Mouse (Mus musculus) forebrain, embryonic 14.5 days (tissue): ENCODE results near the gene Tinagl1. TPM values are rescaled to one million over a fixed set of nuclear protein-coding genes. Genes with fewer than 3 reads are reported as not detected.
A peak's percentile ranks its signal among the peaks of the same experiment; 100 is the strongest.

ENCODE experiments used
- ATAC-seq: fragments of 200-750 bp; cut with Nextera tagmentation; 2 replicates; pipeline ENCODE4 v1.8.0; 2017; ENCODE audit warnings: mild to moderate bottlenecking, moderate library complexity
- DNase-seq: peaks from one replicate; pipeline ENCODE4 v3.0.0-alpha.2; 2015; ENCODE audit warnings: low spot score
- H3K27ac ChIP-seq: fragments of 300-500 bp; sonication (generic); 2 replicates; pipeline ENCODE4 v1.5.1; 2014; ENCODE audit warnings: low read depth, mild to moderate bottlenecking, control low read depth, low read length, moderate library complexity
- H3K27me3 ChIP-seq: fragments of 300-500 bp; sonication (generic); replicated peaks from 2 replicates; pipeline ENCODE4 v1.6.1; 2014; ENCODE audit warnings: low read length, control low read depth, mixed read lengths; ENCODE audit not compliant: control insufficient read depth, insufficient read depth
- H3K36me3 ChIP-seq: fragments of 300-500 bp; sonication (generic); 2 replicates; pipeline ENCODE4 v1.6.1; 2014; ENCODE audit warnings: low read length, control low read depth; ENCODE audit not compliant: control insufficient read depth, insufficient read depth
- H3K4me1 ChIP-seq: fragments of 300-500 bp; sonication (generic); 2 replicates; pipeline ENCODE4 v1.6.1; 2014; ENCODE audit warnings: antibody characterized with exemption, low read length, control low read depth; ENCODE audit not compliant: control insufficient read depth, insufficient read depth
- H3K4me2 ChIP-seq: fragments of 300-500 bp; sonication (generic); 2 replicates; pipeline ENCODE4 v1.6.1; 2014; ENCODE audit warnings: mild to moderate bottlenecking, control low read depth, low read length
- H3K4me3 ChIP-seq: fragments of 300-500 bp; sonication (generic); 2 replicates; pipeline ENCODE4 v1.5.1; 2014; ENCODE audit warnings: low read depth, low read length, control low read depth
- H3K9ac ChIP-seq: fragments of 300-500 bp; sonication (generic); 2 replicates; pipeline ENCODE4 v1.6.1; 2014; ENCODE audit warnings: mild to moderate bottlenecking, low read length, control low read depth, moderate library complexity
- H3K9me3 ChIP-seq: fragments of 300-500 bp; sonication (generic); replicated peaks from 2 replicates; pipeline ENCODE4 v1.6.1; 2016; ENCODE audit warnings: low read length, control low read depth, mixed read lengths; ENCODE audit not compliant: control insufficient read depth
- WGBS: fragments of 180-500 bp; shearing (Covaris S2); extraction: QIAGEN DNeasy Blood & Tissue Kit; methylation state at CpG from one replicate; pipeline ENCODE4 v1.1.7; 2014; 5-methylcytosine and 5-hydroxymethylcytosine counted together
- polyA plus RNA-seq: library from polyadenylated mRNA; unstranded; fragments of >200 nt; fragmentation: Nextera tagmentation; extraction: Ambion mirVana; gene quantifications from 2 replicates; pipeline ENCODE4 v1.2.1, GENCODE M21; 2014

The Tinagl1 gene
- polyA plus RNA-seq, 1 experiment from 2014 or later, result 2.7 TPM

DNA sequence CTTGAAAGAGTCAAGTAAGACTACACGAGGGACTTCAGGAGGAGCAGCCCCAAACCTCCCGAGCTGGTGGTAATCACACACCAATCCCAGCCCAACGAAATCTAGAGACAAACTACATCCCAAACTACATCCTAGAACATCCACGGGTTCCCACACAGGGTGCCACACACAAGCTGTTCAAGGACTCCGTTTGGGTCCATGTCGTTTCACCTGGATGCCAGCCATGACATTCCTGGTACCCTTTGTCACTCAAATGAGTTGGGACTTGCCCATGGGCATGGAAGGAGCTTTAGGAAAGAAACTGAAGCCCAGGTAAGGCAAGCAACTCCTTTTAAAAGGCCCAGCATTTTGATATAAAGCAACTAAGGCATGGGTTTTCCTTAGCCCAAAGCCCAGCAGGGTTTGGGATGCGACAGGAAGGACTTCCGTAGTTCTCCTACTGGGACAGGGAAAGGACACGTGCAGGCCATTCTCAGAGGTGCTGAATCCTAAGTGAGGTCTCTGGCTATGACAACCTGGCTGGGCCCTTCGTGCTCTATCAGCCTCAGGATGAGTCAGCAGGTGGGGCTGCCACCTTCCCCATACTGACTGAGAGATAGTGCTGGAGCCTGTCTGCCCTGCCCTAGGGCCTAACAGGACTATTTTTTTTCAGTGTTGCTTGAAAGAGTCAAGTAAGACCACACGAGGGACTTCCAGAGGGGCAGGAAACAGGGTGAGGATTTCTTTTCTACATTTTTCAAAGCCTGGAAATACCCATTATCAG is 1.7 kb downstream of the Tinagl1 start:
- Histone ChIP-seq H3K4me3 (no peak overlapping the region), H3K4me1 (peaks cover 9% of the 10 kb centered on the region), H3K9ac (no peak overlapping the region), H3K9me3 (no peaks in the 10 kb centered on the region), H3K27ac (no peak overlapping the region), H3K27me3 (peaks cover 3% of the 10 kb centered on the region; the same call in 1 of the 2 replicates), H3K4me2 (no peak overlapping the region), H3K36me3 (no peaks in the 10 kb centered on the region)
- 72% methylated on average over 11 of the region's 11 CpGs for WGBS
- DNase-seq (no peak), ATAC-seq (no peak)

DNA sequence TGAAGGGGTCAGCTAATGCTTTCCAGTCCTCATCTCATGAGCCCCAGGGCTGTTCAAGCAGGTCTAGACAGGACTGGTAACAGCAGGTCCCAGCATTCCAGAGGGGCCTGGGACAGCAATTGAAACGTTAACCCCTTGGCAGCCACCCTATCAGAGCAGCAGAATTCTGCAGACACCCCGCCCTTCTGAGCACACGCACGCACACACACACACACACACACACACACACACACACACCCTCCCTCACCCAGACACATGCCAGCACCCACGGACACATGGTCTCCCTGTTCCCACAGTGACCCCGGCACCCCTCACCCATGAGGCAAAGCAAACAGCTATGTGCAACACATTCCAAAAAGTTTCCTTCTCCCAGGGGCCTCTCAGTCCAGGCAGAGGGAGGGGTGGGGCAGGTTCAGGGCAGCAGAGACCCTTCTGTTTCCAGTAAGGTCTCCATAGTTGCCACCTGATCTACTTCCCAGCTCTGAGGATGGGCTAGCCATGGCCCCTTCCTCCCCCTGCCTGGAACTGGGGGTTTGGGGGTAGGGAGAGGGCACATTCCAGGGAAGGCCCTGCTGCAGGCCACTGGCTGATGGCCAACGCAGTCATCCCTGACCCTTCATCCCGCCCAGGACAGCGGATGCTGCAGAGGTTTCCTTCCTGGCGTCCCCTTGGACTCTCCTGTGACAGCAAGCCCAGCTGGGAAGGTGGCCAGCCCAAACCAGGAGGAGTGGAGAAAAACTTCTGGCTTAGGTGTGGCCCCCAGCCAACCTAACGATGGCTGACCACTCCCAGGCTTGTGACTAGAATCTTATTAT is 2.8 kb downstream of the Tinagl1 start:
- no peak overlapping the region for H3K9ac ChIP-seq
- H3K27ac ChIP-seq, result no peak overlapping the region
- 81% methylated on average over 11 of the region's 11 CpGs for WGBS
- peaks cover 3% of the 10 kb centered on the region; the same call in 1 of the 2 replicates for H3K27me3 ChIP-seq
- no peak for DNase-seq
- H3K4me3 ChIP-seq, result no peak overlapping the region
- H3K4me1 ChIP-seq, result peaks cover 9% of the 10 kb centered on the region
- no peak overlapping the region for H3K4me2 ChIP-seq
- no peaks in the 10 kb centered on the region for H3K9me3 ChIP-seq
- H3K36me3 ChIP-seq, result no peaks in the 10 kb centered on the region
- ATAC-seq, result no peak

DNA sequence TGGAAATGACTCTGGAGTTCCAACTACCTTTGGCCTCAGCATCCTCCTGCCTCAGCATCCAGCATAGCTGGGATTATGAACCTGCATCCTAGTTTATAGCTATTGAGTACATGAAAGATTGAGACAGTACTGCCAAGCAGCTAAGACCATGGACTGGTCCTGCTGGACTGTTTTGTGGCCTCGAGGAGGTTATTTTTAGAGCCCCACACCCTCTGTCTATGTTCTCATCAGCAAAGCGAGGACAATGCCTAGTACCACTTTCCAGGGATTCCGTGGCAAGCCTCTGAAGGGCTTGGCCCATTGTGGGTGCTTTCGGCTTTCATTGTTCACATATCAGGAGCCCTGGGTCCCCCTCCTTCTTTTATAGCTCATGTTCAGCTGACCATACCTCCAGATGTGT is 4.6 kb downstream of the Tinagl1 start:
- WGBS, result 79% methylated on average over 4 of the region's 4 CpGs
- Histone ChIP-seq H3K4me3 (no peak overlapping the region), H3K36me3 (no peaks in the 10 kb centered on the region), H3K9ac (no peak overlapping the region), H3K4me1 (peaks cover 8% of the 10 kb centered on the region), H3K9me3 (no peaks in the 10 kb centered on the region), H3K27me3 (0 out of 2 replicates have a peak, but pooled peaks cover 3% of the 10 kb centered on the region), H3K4me2 (no peak overlapping the region), H3K27ac (no peak overlapping the region)
- DNase-seq (no peak), ATAC-seq (no peak)

DNA sequence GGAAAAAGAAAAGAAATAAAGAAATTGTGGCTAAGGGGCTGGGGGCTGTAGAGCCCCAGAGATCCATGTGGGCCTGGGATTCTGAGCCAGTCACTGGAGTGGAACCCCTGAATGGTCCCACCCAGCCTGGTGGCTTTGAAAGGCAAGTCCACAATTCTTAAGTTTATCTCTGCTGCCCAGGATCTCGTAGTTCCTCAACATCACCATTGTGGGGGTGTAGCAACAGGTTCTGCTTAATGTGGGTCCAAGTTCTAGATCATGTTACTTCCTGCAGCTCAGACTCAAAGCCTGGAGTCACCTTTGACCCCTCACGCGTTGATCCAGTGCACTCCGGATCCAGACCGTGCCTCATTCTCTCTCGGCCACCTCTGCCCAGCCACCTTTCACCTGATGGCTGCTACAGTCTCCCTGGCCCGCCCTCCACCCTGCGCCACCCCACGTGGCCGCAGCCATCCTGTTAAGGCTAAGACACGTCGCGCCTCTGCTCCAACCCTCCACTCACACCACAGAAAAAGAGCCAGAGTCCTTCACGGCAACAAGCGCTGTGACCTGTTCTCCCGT is 5.4 kb downstream of the Tinagl1 start:
- no peaks in the 10 kb centered on the region for H3K9me3 ChIP-seq

DNA sequence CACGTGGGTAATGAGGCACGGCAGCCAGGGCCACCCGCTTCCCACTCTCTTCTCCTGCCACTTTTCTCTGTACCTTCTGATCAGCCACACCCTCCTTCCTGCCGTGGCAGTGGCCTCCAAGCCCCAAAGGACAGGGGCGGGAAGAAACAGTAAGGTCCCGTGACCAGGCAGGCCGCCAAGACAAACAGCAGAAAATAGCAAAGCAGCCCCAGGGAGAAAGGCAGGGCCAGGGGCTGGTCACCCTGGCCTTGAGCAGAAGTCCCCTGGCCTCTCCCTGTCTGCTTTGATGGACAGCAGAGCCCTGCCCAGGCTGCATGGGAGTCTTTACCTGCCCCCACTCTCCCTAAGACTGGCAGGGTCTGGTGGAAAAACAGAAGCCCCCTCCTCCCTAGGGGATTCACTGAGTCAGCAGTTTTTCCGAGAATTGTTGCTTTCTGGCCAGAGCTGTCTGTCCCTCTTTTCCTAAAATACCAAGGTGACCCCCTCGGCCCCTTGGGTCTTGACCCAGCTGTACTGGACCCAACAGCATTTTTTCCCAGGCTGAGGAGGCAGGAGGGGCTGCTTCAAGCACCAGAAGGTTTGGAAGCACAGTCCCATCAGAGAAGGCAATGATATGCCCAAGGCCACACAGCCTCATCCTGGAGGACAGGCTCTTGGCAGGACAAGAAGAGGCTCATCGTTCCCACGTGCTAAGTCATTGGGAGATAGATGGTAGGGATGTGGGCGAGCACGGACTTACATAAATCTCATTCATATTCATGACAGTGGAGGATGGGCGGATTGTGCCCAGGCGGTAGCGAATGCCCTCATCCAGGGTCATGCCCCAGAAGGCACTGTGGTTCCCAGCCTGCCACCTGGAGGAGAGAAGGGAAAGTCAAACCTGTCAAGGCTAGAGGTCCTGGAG is 6.4 kb downstream of the Tinagl1 start:
- WGBS, result 40% methylated on average over 16 of the region's 16 CpGs
- H3K4me2 ChIP-seq, result no peak overlapping the region

More for the DNA sequence above, 5.4 kb downstream of the Tinagl1 start:
- Histone ChIP-seq H3K36me3 (no peaks in the 10 kb centered on the region), H3K4me1 (no peaks in the 10 kb centered on the region), H3K27ac (no peak overlapping the region), H3K4me3 (no peak overlapping the region), H3K27me3 (0 out of 2 replicates have a peak, but pooled peaks cover 3% of the 10 kb centered on the region), H3K9ac (no peak overlapping the region), H3K4me2 (no peak overlapping the region)
- DNase-seq (no peak), ATAC-seq (no peak)
- WGBS, result 87% methylated on average over 16 of the region's 16 CpGs

DNA sequence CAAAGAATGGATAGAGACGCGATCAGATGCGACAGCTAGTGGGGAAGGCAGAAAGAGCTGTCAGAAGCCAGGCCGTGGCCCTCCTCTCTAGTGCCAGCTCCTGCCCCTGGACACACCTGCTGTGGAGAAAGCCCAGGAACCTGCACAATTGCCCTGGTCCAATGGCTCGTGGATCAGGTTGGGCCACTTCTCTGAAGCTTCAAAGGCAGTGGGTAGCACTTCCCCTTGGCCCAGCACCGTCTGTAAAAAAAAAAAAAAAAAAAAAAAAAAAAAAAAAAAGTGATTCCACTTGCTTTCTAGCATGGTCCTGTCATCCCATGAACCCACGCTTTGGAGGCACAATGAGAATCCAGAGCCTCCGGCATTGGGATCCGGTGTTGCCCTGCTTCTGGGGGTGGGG is 7.1 kb downstream of the Tinagl1 start:
- Histone ChIP-seq H3K4me2 (0 out of 2 replicates have a peak overlapping the region, but pooled peaks have one; percentile 9), H3K27ac (no peak overlapping the region), H3K4me1 (peaks cover 6% of the 10 kb centered on the region; the same call in 1 of the 2 replicates), H3K4me3 (no peak overlapping the region), H3K36me3 (no peaks in the 10 kb centered on the region), H3K9me3 (no peaks in the 10 kb centered on the region), H3K9ac (no peak overlapping the region), H3K27me3 (peaks cover 3% of the 10 kb centered on the region; the same call in 1 of the 2 replicates)
- WGBS, result 53% methylated on average over 9 of the region's 9 CpGs
- DNase-seq (no peak), ATAC-seq (no peak)

More for the DNA sequence above, 6.4 kb downstream of the Tinagl1 start:
- Histone ChIP-seq H3K27me3 (peaks cover 3% of the 10 kb centered on the region; the same call in 1 of the 2 replicates), H3K27ac (no peak overlapping the region), H3K36me3 (no peaks in the 10 kb centered on the region), H3K4me3 (no peak overlapping the region), H3K9ac (no peak overlapping the region), H3K4me1 (peaks cover 2% of the 10 kb centered on the region; the same call in 1 of the 2 replicates), H3K9me3 (no peaks in the 10 kb centered on the region)
- DNase-seq (peak; percentile 49), ATAC-seq (no peak)

DNA sequence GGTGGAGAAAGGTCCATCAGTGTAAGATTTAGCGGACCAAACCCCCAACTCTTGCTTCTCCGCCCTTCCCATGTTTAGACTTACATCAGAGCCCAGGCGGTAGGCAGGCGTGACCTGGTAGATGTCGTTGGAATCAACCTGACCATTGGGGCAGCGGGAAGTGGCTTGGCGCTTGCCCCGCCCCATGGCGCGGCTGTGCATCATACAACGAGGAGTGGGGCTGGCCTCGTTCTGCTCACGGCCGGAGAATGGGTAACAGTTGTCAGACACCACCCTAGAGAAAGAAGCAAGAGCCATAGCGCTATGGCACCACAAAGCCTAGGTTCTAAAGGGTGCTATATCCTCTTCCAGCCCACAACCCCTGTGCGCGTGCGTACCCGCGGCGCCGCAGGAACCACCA is 7.6 kb downstream of the Tinagl1 start:
- no peak overlapping the region for H3K9ac ChIP-seq
- H3K27me3 ChIP-seq, result peaks cover 5% of the 10 kb centered on the region; the same call in 1 of the 2 replicates
- no peak for ATAC-seq

DNA sequence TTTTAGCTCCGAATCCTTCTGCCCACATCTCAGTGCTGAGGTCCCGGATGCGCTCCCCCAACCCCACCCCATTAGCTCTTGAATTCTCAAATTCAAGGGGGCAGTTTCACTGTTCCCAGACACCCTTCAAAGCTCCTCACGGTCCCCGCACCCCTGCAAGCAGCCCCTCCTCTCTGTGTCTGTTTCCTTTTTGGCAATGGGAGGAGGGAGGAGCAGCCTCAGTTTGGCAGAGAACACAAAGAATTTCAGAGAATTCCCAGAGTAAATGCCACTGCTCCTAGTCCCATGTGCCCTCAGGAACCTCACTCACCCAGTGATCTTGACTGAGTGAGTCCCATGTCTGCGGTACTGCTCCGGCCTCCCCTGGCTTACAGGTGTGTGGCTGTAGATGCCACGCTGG is 8.3 kb downstream of the Tinagl1 start:
- Histone ChIP-seq H3K4me1 (peaks cover 6% of the 10 kb centered on the region; the same call in 1 of the 2 replicates), H3K9me3 (no peaks in the 10 kb centered on the region), H3K4me3 (no peak overlapping the region), H3K36me3 (no peaks in the 10 kb centered on the region), H3K9ac (no peak overlapping the region), H3K27ac (no peak overlapping the region), H3K4me2 (no peak overlapping the region), H3K27me3 (peaks cover 5% of the 10 kb centered on the region; the same call in 1 of the 2 replicates)
- ATAC-seq, result no peak
- DNase-seq, result no peak
- 75% methylated on average over 8 of the region's 8 CpGs for WGBS

More for the DNA sequence above, 7.6 kb downstream of the Tinagl1 start:
- H3K4me3 ChIP-seq, result no peak overlapping the region
- peaks cover 6% of the 10 kb centered on the region; the same call in 1 of the 2 replicates for H3K4me1 ChIP-seq
- WGBS, result 68% methylated on average over 22 of the region's 22 CpGs
- H3K9me3 ChIP-seq, result no peaks in the 10 kb centered on the region
- no peak overlapping the region for H3K27ac ChIP-seq
- no peak for DNase-seq
- H3K36me3 ChIP-seq, result no peaks in the 10 kb centered on the region
- peak overlapping the region; percentile 9; the same call in 1 of the 2 replicates for H3K4me2 ChIP-seq
